Mouse (Mus musculus) CH12.LX (cell line): Measurements from ENCODE around the gene Bzw2. TPM values are rescaled to one million over a fixed set of nuclear protein-coding genes. Genes with fewer than 3 reads are reported as not detected.

Experiments
- DNase-seq: peaks from one replicate; pipeline ENCODE4 v3.0.0-alpha.2; 2013; ENCODE audit errors: extremely low read depth
- H3K27ac ChIP-seq: 2 replicates; pipeline ENCODE4 v1.5.1; 2012; ENCODE audit warnings: low read depth, mild to moderate bottlenecking, control low read depth, moderate library complexity; ENCODE audit not compliant: insufficient read depth
- H3K27me3 ChIP-seq: replicated peaks from 2 replicates; pipeline ENCODE3; 2012; ENCODE audit warnings: inconsistent platforms
- H3K36me3 ChIP-seq, 2 experiments: replicated peaks in 1 of 2; 2 replicates each; pipeline versions ENCODE3 to v1.6.1; 2012; ENCODE audit warnings: inconsistent platforms in 1 of 2, low read length in 1 of 2, mild to moderate bottlenecking in 1 of 2, mixed read lengths in 1 of 2, moderate library complexity in 1 of 2; ENCODE audit not compliant: control insufficient read depth in 1 of 2, insufficient read depth in 1 of 2
- H3K4me1 ChIP-seq, 2 experiments: 2 replicates each; pipeline ENCODE4 v1.6.1; 2012; ENCODE audit warnings: inconsistent platforms in 1 of 2, moderate library complexity in 1 of 2; ENCODE audit not compliant: insufficient read depth in 2 of 2, control insufficient read depth in 1 of 2
- H3K4me2 ChIP-seq: 2 replicates; pipeline ENCODE4 v1.6.1; 2012; ENCODE audit warnings: low read depth, mild to moderate bottlenecking, control low read depth; ENCODE audit not compliant: poor library complexity, insufficient read depth, severe bottlenecking
- H3K4me3 ChIP-seq, 3 experiments: fragments of 150-350 bp in 1 of 3; sonication (generic) in 1 of 3; replicated peaks in 1 of 3; 2 replicates each; pipeline versions ENCODE3 to v1.5.1; 2011 to 2012; ENCODE audit warnings: low read depth in 2 of 3, low read length in 2 of 3, mild to moderate bottlenecking in 2 of 3, moderate library complexity in 2 of 3, control low read depth in 1 of 3, improper control_type of control experiment in 1 of 3, inconsistent platforms in 1 of 3, mixed read lengths in 1 of 3; ENCODE audit not compliant: poor library complexity in 1 of 3
- H3K79me2 ChIP-seq: replicated peaks from 2 replicates; pipeline ENCODE4 v1.6.1; 2012; ENCODE audit warnings: mild to moderate bottlenecking, moderate library complexity; ENCODE audit not compliant: control insufficient read depth, poor library complexity, insufficient read depth, severe bottlenecking; ENCODE audit errors: extremely low read depth
- H3K9ac ChIP-seq: 2 replicates; pipeline ENCODE4 v1.6.1; 2012; ENCODE audit warnings: low read depth, mild to moderate bottlenecking, control low read depth, moderate library complexity; ENCODE audit not compliant: insufficient read depth
- H3K9me3 ChIP-seq: replicated peaks from 2 replicates; pipeline ENCODE3; 2012; ENCODE audit warnings: low read length, inconsistent platforms, mixed read lengths
- BHLHE40 ChIP-seq: IDR thresholded peaks from 2 replicates; pipeline ENCODE4 v1.6.1; 2011; ENCODE audit warnings: mild to moderate bottlenecking, low read depth, low read length, improper control_type of control experiment
- CHD2 ChIP-seq: IDR thresholded peaks from 2 replicates; pipeline ENCODE4 v1.6.1; 2011; ENCODE audit warnings: low read length, improper control_type of control experiment
- CTCF ChIP-seq, 2 experiments: IDR thresholded peaks in 1 of 2; conservative IDR thresholded peaks in 1 of 2; 2 replicates each; pipeline ENCODE4 v1.5.1; 2011 to 2012; ENCODE audit warnings: low read depth in 2 of 2, low read length in 2 of 2, improper control_type of control experiment in 1 of 2, inconsistent platforms in 1 of 2, mild to moderate bottlenecking in 1 of 2, moderate library complexity in 1 of 2
- E2F4 ChIP-seq: IDR thresholded peaks from 2 replicates; pipeline ENCODE4 v1.6.1; 2011; ENCODE audit warnings: low read depth, low read length, improper control_type of control experiment; ENCODE audit not compliant: insufficient replicate concordance
- ELF1 ChIP-seq: IDR thresholded peaks from 2 replicates; pipeline ENCODE4 v1.6.1; 2014; ENCODE audit warnings: low read depth, mild to moderate bottlenecking, inconsistent platforms, low read length, improper control_type of control experiment
- ETS1 ChIP-seq: conservative IDR thresholded peaks from 2 replicates; pipeline ENCODE4 v1.6.1; 2012; ENCODE audit warnings: low read depth, mild to moderate bottlenecking, inconsistent platforms, low read length, improper control_type of control experiment, moderate library complexity
- JUND ChIP-seq: conservative IDR thresholded peaks from 2 replicates; pipeline ENCODE4 v1.6.1; 2011; ENCODE audit warnings: low read depth, low read length, improper control_type of control experiment
- KAT2A ChIP-seq: IDR thresholded peaks from 2 replicates; pipeline ENCODE4 v1.6.1; 2012; ENCODE audit warnings: low read length, improper control_type of control experiment, inconsistent platforms; ENCODE audit not compliant: insufficient replicate concordance
- MAX ChIP-seq: IDR thresholded peaks from 2 replicates; pipeline ENCODE4 v1.6.1; 2011; ENCODE audit warnings: low read length, improper control_type of control experiment
- MAZ ChIP-seq: IDR thresholded peaks from 2 replicates; pipeline ENCODE4 v1.6.1; 2012; ENCODE audit warnings: low read depth, mild to moderate bottlenecking, inconsistent platforms, low read length, improper control_type of control experiment, moderate library complexity
- POLR2A ChIP-seq: IDR thresholded peaks from 2 replicates; pipeline ENCODE4 v1.6.1; 2011; ENCODE audit warnings: low read depth, mild to moderate bottlenecking, improper control_type of control experiment, low read length
- POLR2AphosphoS2 ChIP-seq: IDR thresholded peaks from 2 replicates; pipeline ENCODE4 v1.6.1; 2011; ENCODE audit warnings: low read depth, low read length, improper control_type of control experiment
- SIN3A ChIP-seq: IDR thresholded peaks from 2 replicates; pipeline ENCODE4 v1.6.1; 2012; ENCODE audit warnings: low read length, improper control_type of control experiment, inconsistent platforms
- TBP ChIP-seq: conservative IDR thresholded peaks from 2 replicates; pipeline ENCODE4 v1.6.1; 2011; ENCODE audit warnings: low read depth, low read length, improper control_type of control experiment
- TCF12 ChIP-seq: IDR thresholded peaks from 2 replicates; pipeline ENCODE4 v1.6.1; 2014; ENCODE audit warnings: low read depth, mild to moderate bottlenecking, inconsistent platforms, low read length, improper control_type of control experiment
- UBTF ChIP-seq: IDR thresholded peaks from 2 replicates; pipeline ENCODE4 v1.6.1; 2012; ENCODE audit warnings: low read depth, mild to moderate bottlenecking, inconsistent platforms, low read length, improper control_type of control experiment, moderate library complexity
- USF2 ChIP-seq: conservative IDR thresholded peaks from 2 replicates; pipeline ENCODE4 v1.6.1; 2011; ENCODE audit warnings: low read depth, low read length, improper control_type of control experiment
- ZMIZ1 ChIP-seq: IDR thresholded peaks from 2 replicates; pipeline ENCODE4 v1.6.1; 2012; ENCODE audit warnings: low read depth, mild to moderate bottlenecking, inconsistent platforms, low read length, improper control_type of control experiment
- dilution Hi-C: fragments of 300-500 bp; cut with MboI; formaldehyde crosslinking; loops from 2 replicates; pipeline ENCODE4 v1.14.3; 2020; ENCODE audit warnings: low sequenced_read_pairs; ENCODE audit not compliant: extremely low pct_unique_long_range_greater_than_20kb, extremely low pct_ligation_motif_present
- in situ Hi-C: fragments of 300-500 bp; cut with MboI; formaldehyde crosslinking; loops from 3 replicates; pipeline ENCODE4 v1.14.3; 2019; ENCODE audit warnings: low sequenced_read_pairs, low pct_ligation_motif_present, low pct_unique_long_range_greater_than_20kb, mixed read lengths
- polyA plus RNA-seq: library from polyadenylated mRNA; unstranded; fragments of >175 nt; gene quantifications from 2 replicates; pipeline ENCODE4 v1.2.1, GENCODE M21; 2012; ENCODE audit warnings: low read depth; ENCODE audit not compliant: insufficient read length
- total RNA-seq, 2 experiments: library from RNA; depleted of rRNA; stranded (reverse); fragments of 300-350 nt in 1 of 2; fragments of >200 nt in 1 of 2; gene quantifications; 2 replicates each; pipeline ENCODE4 v1.2.3; 2012 to 2014

The Bzw2 gene
- total and polyA plus RNA-seq, 3 experiments = 161 to 424 (median 275) TPM

DNA sequence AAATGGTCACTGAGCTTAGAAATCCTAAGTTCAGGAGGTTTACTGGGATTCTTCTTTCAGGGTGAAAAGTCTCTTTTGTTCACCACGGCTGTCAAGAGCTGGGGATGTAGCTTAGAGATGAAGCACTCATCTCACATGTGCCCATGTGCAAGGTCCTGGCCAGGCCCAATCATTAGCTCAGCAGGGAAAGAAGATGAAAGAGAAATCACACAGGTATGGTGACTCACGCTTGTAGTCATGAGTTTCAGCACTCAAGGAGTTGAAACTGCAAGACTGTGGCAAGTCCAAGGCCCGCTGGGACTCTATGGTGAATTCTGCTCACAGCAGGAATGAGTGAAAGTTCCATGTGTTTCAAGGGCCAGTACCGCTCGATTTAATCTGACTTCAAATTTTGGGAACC, 23.8 kb downstream of the Bzw2 start:
- Histone ChIP-seq H3K9me3 (peaks cover 2% of the 10 kb centered on the region), H3K4me1 (peaks cover 0 to 22% of the 10 kb centered on the region in 2 experiments; a peak in 3 of 4 replicates), H3K4me3 (no peak overlapping the region), H3K36me3 (peaks cover 29 to 88% of the 10 kb centered on the region in 2 experiments), H3K4me2 (no peak overlapping the region), H3K9ac (no peak overlapping the region), H3K27ac (no peak overlapping the region), H3K79me2 (peaks cover 22% of the 10 kb centered on the region; the same call in 1 of the 2 replicates), H3K27me3 (no peaks in the 10 kb centered on the region)
- DNase-seq = no peak
- TF ChIP-seq TBP (no peak), MAX (no peak), ETS1 (no peak), BHLHE40 (no peak), E2F4 (no peak), JUND (no peak), CHD2 (no peak), USF2 (no peak), POLR2A (no peak), MAZ (no peak), SIN3A (no peak), KAT2A (no peak), ZMIZ1 (no peak), UBTF (no peak), POLR2AphosphoS2 (no peak), ELF1 (no peak), TCF12 (no peak), CTCF (conservative IDR thresholded peaks at IDR 0.05 in 1 of 2, IDR thresholded peaks at IDR 0.05 in 1 of 2; ENCODE audit: low read depth in 2 of 2, low read length in 2 of 2) (no peak)
- in situ Hi-C loops (no loop called here), dilution Hi-C loops (no loop called here)

- no peak overlapping the region for H3K27ac ChIP-seq
- H3K79me2 ChIP-seq = peaks cover 23% of the 10 kb centered on the region
- TF ChIP-seq UBTF = no peak
- TF ChIP-seq, all 38 proteins: peak for 0
- Histone ChIP-seq H3K9ac (no peak overlapping the region), H3K27me3 (no peaks in the 10 kb centered on the region), H3K4me1 (peaks cover 0 to 22% of the 10 kb centered on the region in 2 experiments; a peak in 3 of 4 replicates), H3K4me3 (no peak overlapping the region), H3K9me3 (peaks cover 3% of the 10 kb centered on the region), H3K4me2 (no peak overlapping the region), H3K36me3 (peaks cover 30 to 88% of the 10 kb centered on the region in 2 experiments)
- DNase-seq = no peak
- in situ Hi-C loops = no loop called here
- dilution Hi-C loops = no loop called here
Measured at GRCm38 (mm10) chr12:36133547-36133946, 24.3 kb downstream of the Bzw2 start.
